Mouse (Mus musculus): ENCODE measurements around the gene Fam178b.
A peak's percentile ranks its signal among the peaks of the same experiment; 100 is the strongest.
"Not testable (repeated sequence)": the region's sequence is repeated elsewhere in the genome, so short reads cannot be mapped to it uniquely, and the experiment has no call there.

The Fam178b gene

GRCm38 (mm10) chr1:36545845-36546600 is 137.0 kb downstream of the Fam178b start:
- no peak for DNase-seq (ENCODE audit: low spot score)

- no peak for DNase-seq (ENCODE audit: low spot score)
Measured at GRCm38 (mm10) chr1:36545382-36545781, 137.6 kb downstream of the Fam178b start.

GRCm38 (mm10) chr1:36542925-36543324 is 140.1 kb downstream of the Fam178b start:
- no peak for DNase-seq (ENCODE audit: low spot score)

GRCm38 (mm10) chr1:36541844-36542243 is 141.1 kb downstream of the Fam178b start:
- DNase-seq (ENCODE audit: low spot score), result no peak

- DNase-seq (ENCODE audit: low spot score), result no peak
Measured at GRCm38 (mm10) chr1:36540807-36541206, 142.2 kb downstream of the Fam178b start.

- DNase-seq (ENCODE audit: low spot score), result no peak
Measured at GRCm38 (mm10) chr1:36540132-36540531, 142.9 kb downstream of the Fam178b start.

- peak; percentile 92 for DNase-seq (ENCODE audit: low spot score)
Measured at GRCm38 (mm10) chr1:36539186-36539585, 143.8 kb downstream of the Fam178b start, which contains the start of gene Gm42417. Gm42417 (minus strand) TSS chr1:36539429.

- DNase-seq (ENCODE audit: low spot score), result no peak
Measured at GRCm38 (mm10) chr1:36538727-36539126, 144.3 kb downstream of the Fam178b start.

- not testable (repeated sequence) for DNase-seq (ENCODE audit: low spot score)
Measured at GRCm38 (mm10) chr1:36536783-36537182, 146.2 kb downstream of the Fam178b start, which contains the start of gene Ankrd23. Ankrd23 (minus strand) TSS chr1:36536883.

- no peak for DNase-seq (ENCODE audit: low spot score)
Measured at GRCm38 (mm10) chr1:36536397-36536728, 146.6 kb downstream of the Fam178b start.

- DNase-seq (ENCODE audit: low spot score), result no peak
Measured at GRCm38 (mm10) chr1:36535477-36536396, 147.2 kb downstream of the Fam178b start.

- no peak for DNase-seq (ENCODE audit: low spot score)
Measured at GRCm38 (mm10) chr1:36534595-36535058, 148.4 kb downstream of the Fam178b start.

- no peak for DNase-seq (ENCODE audit: low spot score)
Measured at GRCm38 (mm10) chr1:36533546-36533945, 149.4 kb downstream of the Fam178b start.

GRCm38 (mm10) chr1:36531461-36531860 is 151.5 kb downstream of the Fam178b start:
- DNase-seq (ENCODE audit: low spot score), result no peak

- no peak for DNase-seq (ENCODE audit: low spot score)
Measured at GRCm38 (mm10) chr1:36530962-36531361, 152.0 kb downstream of the Fam178b start.

- no peak for DNase-seq (ENCODE audit: low spot score)
Measured at GRCm38 (mm10) chr1:36530485-36530884, 152.5 kb downstream of the Fam178b start.

- DNase-seq (ENCODE audit: low spot score), result no peak
Measured at GRCm38 (mm10) chr1:36529875-36530274, 153.1 kb downstream of the Fam178b start.

- no peak for DNase-seq (ENCODE audit: low spot score)
Measured at GRCm38 (mm10) chr1:36529274-36529673, 153.7 kb downstream of the Fam178b start.

GRCm38 (mm10) chr1:36528351-36528750 is 154.6 kb downstream of the Fam178b start:
- DNase-seq (ENCODE audit: low spot score), result no peak

- DNase-seq (ENCODE audit: low spot score), result no peak
Measured at GRCm38 (mm10) chr1:36526903-36527302, 156.1 kb downstream of the Fam178b start.

- DNase-seq (ENCODE audit: low spot score), result no peak
Measured at GRCm38 (mm10) chr1:36525774-36526173, 157.2 kb downstream of the Fam178b start.

GRCm38 (mm10) chr1:36524058-36524457 is 158.9 kb downstream of the Fam178b start:
- no peak for DNase-seq (ENCODE audit: low spot score)
